Mouse (Mus musculus) cortical plate, adult 2 months (tissue): Measurements from ENCODE around the gene Mcu.

ENCODE experiments used
- CTCF ChIP-seq: fragments of 200-500 bp; IDR thresholded peaks from 2 replicates; pipeline ENCODE4 v1.5.1; 2011; ENCODE audit warnings: mild to moderate bottlenecking, control low read depth, low read length; ENCODE audit not compliant: insufficient read depth; ENCODE audit errors: extremely low read depth
- POLR2A ChIP-seq: fragments of 200-500 bp; IDR thresholded peaks from 2 replicates; pipeline ENCODE4 v1.6.1; 2011; ENCODE audit warnings: mild to moderate bottlenecking, low read length, control low read depth; ENCODE audit not compliant: insufficient read depth; ENCODE audit errors: extremely low read depth

DNA sequence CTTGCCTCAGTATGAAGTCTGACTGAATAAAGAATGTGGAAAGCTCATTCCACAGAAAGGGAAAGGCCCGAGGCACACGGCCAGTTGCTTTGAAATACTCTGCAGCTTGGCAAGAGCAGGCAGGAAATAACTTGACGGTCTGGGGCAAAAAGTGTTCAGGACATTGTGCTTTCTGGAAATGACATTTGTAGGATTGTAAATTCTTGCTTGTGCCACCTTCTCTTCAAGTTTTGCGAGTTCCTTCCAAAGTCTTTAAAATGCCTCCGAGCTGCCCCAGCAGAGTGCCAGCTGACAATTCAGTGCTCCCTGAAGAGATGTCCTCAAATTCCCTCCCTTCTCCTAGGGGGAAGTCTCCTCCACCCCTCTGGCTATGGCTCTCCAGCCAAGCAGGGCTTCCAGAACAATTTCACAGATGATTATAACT is 177.0 kb downstream of the Mcu start:
- no peak for TF ChIP-seq POLR2A
- TF ChIP-seq CTCF: no peak
